Mouse (Mus musculus): ENCODE measurements around the gene Dcaf6. TPM values are rescaled to one million over a fixed set of nuclear protein-coding genes. Genes with fewer than 3 reads are reported as not detected.

Gene Dcaf6
- polyA plus RNA-seq, 1 experiment from 2014 or later = 10.9 TPM

- Histone ChIP-seq H3K36me3 (peaks cover 6% of the 10 kb centered on the region), H3K4me3 (no peak overlapping the region), H3K27ac (no peak overlapping the region), H3K9me3 (no peaks in the 10 kb centered on the region), H3K9ac (no peak overlapping the region), H3K4me2 (replicated peaks) (no peak overlapping the region), H3K4me1 (peaks cover 16% of the 10 kb centered on the region), H3K27me3 (no peaks in the 10 kb centered on the region)
- 92% methylated on average over 9 of the region's 9 CpGs for WGBS
- no peak for ATAC-seq (ENCODE audit: insufficient number of reproducible peaks, insufficient read depth, low FRiP score, low TSS enrichment)
These were observed 172.1 kb downstream of the Dcaf6 start for GRCm38 (mm10) chr1:165288165-165288564.

GRCm38 (mm10) chr1:165284096-165284495 lies 176.2 kb downstream of the Dcaf6 start:
- no peak overlapping the region for H3K9ac ChIP-seq
- no peak overlapping the region for H3K4me3 ChIP-seq
- H3K4me2 ChIP-seq (replicated peaks) = peak overlapping the region; percentile 92; the same call in 1 of the 2 replicates
- 59% methylated on average over 7 of the region's 7 CpGs for WGBS
- no peak overlapping the region for H3K27ac ChIP-seq
- H3K4me1 ChIP-seq = peaks cover 31% of the 10 kb centered on the region
- no peaks in the 10 kb centered on the region for H3K9me3 ChIP-seq
- no peaks in the 10 kb centered on the region; the same call in 1 of the 2 replicates for H3K36me3 ChIP-seq
- H3K27me3 ChIP-seq = no peaks in the 10 kb centered on the region
- ATAC-seq (ENCODE audit: insufficient number of reproducible peaks, insufficient read depth, low FRiP score, low TSS enrichment) = no peak

GRCm38 (mm10) chr1:165282967-165283345 lies 177.3 kb downstream of the Dcaf6 start:
- H3K9me3 ChIP-seq = no peaks in the 10 kb centered on the region
- H3K4me1 ChIP-seq = peaks cover 31% of the 10 kb centered on the region
- no peak for ATAC-seq (ENCODE audit: insufficient number of reproducible peaks, insufficient read depth, low FRiP score, low TSS enrichment)
- H3K27ac ChIP-seq = 0 out of 2 replicates have a peak overlapping the region, but pooled peaks have one; percentile 95
- no peaks in the 10 kb centered on the region for H3K27me3 ChIP-seq
- peak overlapping the region; percentile 88 for H3K9ac ChIP-seq
- 10% methylated on average over 7 of the region's 7 CpGs for WGBS
- H3K4me3 ChIP-seq = peak overlapping the region; percentile 77
- H3K4me2 ChIP-seq (replicated peaks) = peak overlapping the region; percentile 92
- no peaks in the 10 kb centered on the region for H3K36me3 ChIP-seq

- no peaks in the 10 kb centered on the region for H3K27me3 ChIP-seq
- H3K9ac ChIP-seq = peak overlapping the region; percentile 88
- no peaks in the 10 kb centered on the region for H3K36me3 ChIP-seq
- peak; percentile 59 for ATAC-seq (ENCODE audit: insufficient number of reproducible peaks, insufficient read depth, low FRiP score, low TSS enrichment)
- H3K4me3 ChIP-seq = peak overlapping the region; percentile 77
- H3K9me3 ChIP-seq = no peaks in the 10 kb centered on the region
- peak overlapping the region; percentile 92 for H3K4me2 ChIP-seq (replicated peaks)
- 2% methylated on average over 35 of the region's 35 CpGs for WGBS
- peaks cover 31% of the 10 kb centered on the region for H3K4me1 ChIP-seq
- H3K27ac ChIP-seq = peak overlapping the region; percentile 95
These were observed 177.9 kb downstream of the Dcaf6 start for GRCm38 (mm10) chr1:165282222-165282966.

GRCm38 (mm10) chr1:165281351-165282221 lies 178.7 kb downstream of the Dcaf6 start:
- H3K36me3 ChIP-seq = no peaks in the 10 kb centered on the region

GRCm38 (mm10) chr1:165280741-165281140 lies 179.5 kb downstream of the Dcaf6 start:
- H3K36me3 ChIP-seq = no peaks in the 10 kb centered on the region
- peak overlapping the region; percentile 77; the same call in 1 of the 2 replicates for H3K4me3 ChIP-seq
- ATAC-seq (ENCODE audit: insufficient number of reproducible peaks, insufficient read depth, low FRiP score, low TSS enrichment) = no peak
- WGBS = 56% methylated on average over 10 of the region's 10 CpGs
- no peaks in the 10 kb centered on the region for H3K27me3 ChIP-seq
- peaks cover 31% of the 10 kb centered on the region for H3K4me1 ChIP-seq
- peak overlapping the region; percentile 95; the same call in 1 of the 2 replicates for H3K27ac ChIP-seq
- peak overlapping the region; percentile 92 for H3K4me2 ChIP-seq (replicated peaks)
- H3K9ac ChIP-seq = peak overlapping the region; percentile 88
- no peaks in the 10 kb centered on the region for H3K9me3 ChIP-seq

More at GRCm38 (mm10) chr1:165281351-165282221, 178.7 kb downstream of the Dcaf6 start:
- peak; percentile 79 for ATAC-seq (ENCODE audit: insufficient number of reproducible peaks, insufficient read depth, low FRiP score, low TSS enrichment)
- H3K9ac ChIP-seq = peak overlapping the region; percentile 88
- 1% methylated on average over 49 of the region's 71 CpGs for WGBS
- H3K9me3 ChIP-seq = no peaks in the 10 kb centered on the region
- H3K4me2 ChIP-seq (replicated peaks) = peak overlapping the region; percentile 92
- peaks cover 31% of the 10 kb centered on the region for H3K4me1 ChIP-seq
- H3K27ac ChIP-seq = peak overlapping the region; percentile 95
- H3K27me3 ChIP-seq = no peaks in the 10 kb centered on the region
- H3K4me3 ChIP-seq = peak overlapping the region; percentile 77

Other genes starting within 250 kb of the Dcaf6 start
- 92.4 and 101 TPM in 2 replicates for gene Tiprl, start 223.5 kb downstream of the Dcaf6 start, polyA plus RNA-seq (2016; fragmentation: Nextera tagmentation; extraction: Ambion mirVana)
- gene Gpr161, start 164.7 kb downstream of the Dcaf6 start, polyA plus RNA-seq (2016; fragmentation: Nextera tagmentation; extraction: Ambion mirVana) = 2.3 and 2.4 TPM in 2 replicates
- gene Mpc2, start 162 bp upstream of the Dcaf6 start, polyA plus RNA-seq (2016; fragmentation: Nextera tagmentation; extraction: Ambion mirVana) = 130 and 137 TPM in 2 replicates
- 0.08 and 0.15 TPM in 2 replicates for gene Adcy10, start 24.7 kb upstream of the Dcaf6 start, polyA plus RNA-seq (2016; fragmentation: Nextera tagmentation; extraction: Ambion mirVana)
- gene Mpzl1, start 174.1 kb upstream of the Dcaf6 start, polyA plus RNA-seq (2016; fragmentation: Nextera tagmentation; extraction: Ambion mirVana) = 164 and 169 TPM in 2 replicates
- 17.7 and 19.6 TPM in 2 replicates for gene Rcsd1, start 249.3 kb upstream of the Dcaf6 start, polyA plus RNA-seq (2016; fragmentation: Nextera tagmentation; extraction: Ambion mirVana)

Measured in embryonic facial prominence, embryonic 12.5 days (tissue).